Mouse (Mus musculus) left cerebral cortex, postnatal 25 days (tissue): ENCODE data around the gene Mybbp1a. TPM values are rescaled to one million over a fixed set of nuclear protein-coding genes. Genes with fewer than 3 reads are reported as not detected.
"Not testable (repeated sequence)": the region's sequence is repeated elsewhere in the genome, so short reads cannot be mapped to it uniquely, and the experiment has no call there.

Source experiments
- DNase-seq, 2 experiments: peaks; one replicate each; pipeline ENCODE4 v3.0.0; 2022; ENCODE audit warnings: low spot score in 2 of 2, mixed read lengths in 1 of 2
- intact Hi-C: fragments of 180-260 bp; cut with DNase I; formaldehyde crosslinking; loops from one replicate; pipeline ENCODE4 v1.15.1; 2025
- total RNA-seq, 2 experiments: library from RNA; stranded (reverse); gene quantifications; 2 replicates each; pipeline ENCODE4 v1.2.3; 2021

Gene Mybbp1a
- total RNA-seq, 2 experiments from 2014 or later, result 49.4 to 54.6 TPM

GRCm38 (mm10) chr11:72436756-72437650 is 4.2 kb upstream of the Mybbp1a start:
- no peak for DNase-seq
- intact Hi-C loops, result loop anchor here (10.0 kb wide), 1 partner anchor 1102 kb away; no protein-coding TSS in a partner anchor

- intact Hi-C loops, result loop anchor here (10.0 kb wide), 1 partner anchor 1104 kb away; no protein-coding TSS in a partner anchor
- no peak for DNase-seq
These were observed 2.7 kb upstream of the Mybbp1a start for GRCm38 (mm10) chr11:72438411-72438810.

GRCm38 (mm10) chr11:72440597-72440964 is 574 bp upstream of the Mybbp1a start:
- not testable (repeated sequence) for DNase-seq
- intact Hi-C loops, result loop anchor here (2.0 to 5.0 kb wide), 2 partner anchors 47 to 124 kb away; partner anchors contain the start of gene Spns2

GRCm38 (mm10) chr11:72446311-72447105 is 5.4 kb downstream of the Mybbp1a start:
- intact Hi-C loops, result no loop called here
- peak in 1 of 2 experiments; percentile 49 for DNase-seq

GRCm38 (mm10) chr11:72447475-72447874 is 6.3 kb downstream of the Mybbp1a start:
- intact Hi-C loops, result no loop called here
- no peak for DNase-seq

- intact Hi-C loops, result no loop called here
- no peak for DNase-seq
These were observed 11.0 kb downstream of the Mybbp1a start for GRCm38 (mm10) chr11:72452140-72452665.

- no peak for DNase-seq
- intact Hi-C loops, result no loop called here
These were observed 12.2 kb downstream of the Mybbp1a start for GRCm38 (mm10) chr11:72453105-72453953.

- DNase-seq, result peak; percentile 41 to 63
- intact Hi-C loops, result no loop called here
These were observed 14.5 kb downstream of the Mybbp1a start for GRCm38 (mm10) chr11:72455694-72456093.

- no peak for DNase-seq
- intact Hi-C loops, result no loop called here
These were observed 16.9 kb downstream of the Mybbp1a start for GRCm38 (mm10) chr11:72457995-72458496.

GRCm38 (mm10) chr11:72458502-72458901 is 17.3 kb downstream of the Mybbp1a start:
- DNase-seq, result no peak
- intact Hi-C loops, result no loop called here

GRCm38 (mm10) chr11:72461500-72461981 is 20.4 kb downstream of the Mybbp1a start:
- DNase-seq, result no peak
- intact Hi-C loops, result no loop called here

- intact Hi-C loops, result no loop called here
- DNase-seq, result no peak
These were observed 23.7 kb downstream of the Mybbp1a start for GRCm38 (mm10) chr11:72464821-72465220.

GRCm38 (mm10) chr11:72465978-72466693 is 25.0 kb downstream of the Mybbp1a start:
- intact Hi-C loops, result no loop called here

GRCm38 (mm10) chr11:72466694-72467507 is 25.7 kb downstream of the Mybbp1a start:
- peak in 1 of 2 experiments; percentile 24 for DNase-seq
- intact Hi-C loops, result no loop called here

More at GRCm38 (mm10) chr11:72465978-72466693, 25.0 kb downstream of the Mybbp1a start:
- DNase-seq, result no peak

GRCm38 (mm10) chr11:72468525-72468924 is 27.4 kb downstream of the Mybbp1a start:
- intact Hi-C loops, result no loop called here
- DNase-seq, result no peak

- intact Hi-C loops, result no loop called here
- DNase-seq, result peak in 1 of 2 experiments; percentile 56
These were observed 28.1 kb downstream of the Mybbp1a start for GRCm38 (mm10) chr11:72469217-72469616.

GRCm38 (mm10) chr11:72470004-72470403 is 28.8 kb downstream of the Mybbp1a start:
- intact Hi-C loops, result no loop called here
- peak in 1 of 2 experiments; percentile 40 for DNase-seq
